Mouse (Mus musculus): ENCODE measurements at regions not wholly inside any gene's neighbourhood (a gene's known extent, or its start where the extent isn't known, plus 50 kb on each side); places are given as distances from the start of the nearest gene placed in this dataset.

DNA sequence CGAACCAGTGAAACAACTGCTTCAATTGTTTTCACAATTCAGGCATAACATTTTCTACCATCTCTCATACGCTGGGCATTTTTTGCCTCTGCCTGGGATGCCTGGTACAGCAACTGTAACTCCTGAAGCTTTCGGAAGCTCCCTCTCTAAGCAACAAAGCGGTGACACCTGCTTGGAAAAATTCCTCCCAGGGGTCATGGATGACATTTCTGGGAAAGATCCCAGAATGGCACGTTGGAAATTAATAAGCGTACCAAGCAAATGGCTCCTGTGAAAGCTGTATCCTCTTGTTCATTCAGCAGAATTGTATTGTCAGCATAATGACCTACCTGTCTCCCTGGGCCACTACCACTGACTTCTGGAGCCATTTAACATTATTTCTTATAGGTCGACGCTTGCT, 333.7 kb upstream of the Noct start:
- TF ChIP-seq CTCF (IDR thresholded peaks at IDR 0.05; ENCODE audit: low read depth, low read length) (no peak), POLR2A (IDR thresholded peaks at IDR 0.05; ENCODE audit: borderline replicate concordance, low read depth, low read length) (no peak)

Data from bone marrow macrophage, adult 2 months (primary cell).